Mouse (Mus musculus) midbrain, embryonic 14.5 days (tissue): ENCODE results near the gene Hcls1. TPM values are rescaled to one million over a fixed set of nuclear protein-coding genes. Genes with fewer than 3 reads are reported as not detected.

Source experiments
- ATAC-seq: fragments of 200-750 bp; cut with Nextera tagmentation; 2 replicates; pipeline ENCODE4 v1.8.0; 2017; ENCODE audit warnings: moderate number of reproducible peaks, moderate library complexity; ENCODE audit not compliant: low FRiP score, low TSS enrichment
- DNase-seq: peaks from one replicate; pipeline ENCODE4 v3.0.0-alpha.2; 2015
- H3K27ac ChIP-seq: fragments of 300-500 bp; sonication (generic); replicated peaks from 2 replicates; pipeline ENCODE4 v1.5.1; 2014; ENCODE audit warnings: mild to moderate bottlenecking, low read depth, low read length, moderate library complexity
- H3K27me3 ChIP-seq: fragments of 300-500 bp; sonication (generic); 2 replicates; pipeline ENCODE4 v1.6.1; 2014; ENCODE audit warnings: low read length, control low read depth, mixed read lengths; ENCODE audit not compliant: control insufficient read depth, insufficient read depth
- H3K36me3 ChIP-seq: fragments of 300-500 bp; sonication (generic); 2 replicates; pipeline ENCODE4 v1.6.1; 2014; ENCODE audit warnings: low read length, control low read depth; ENCODE audit not compliant: control insufficient read depth, insufficient read depth
- H3K4me1 ChIP-seq: fragments of 300-500 bp; sonication (generic); 2 replicates; pipeline ENCODE4 v1.6.1; 2014; ENCODE audit warnings: mild to moderate bottlenecking, antibody characterized with exemption, low read length, control low read depth; ENCODE audit not compliant: control insufficient read depth, insufficient read depth
- H3K4me2 ChIP-seq: fragments of 300-500 bp; sonication (generic); 2 replicates; pipeline ENCODE4 v1.6.1; 2014; ENCODE audit warnings: mild to moderate bottlenecking, low read length, moderate library complexity
- H3K4me3 ChIP-seq: fragments of 300-500 bp; sonication (generic); replicated peaks from 2 replicates; pipeline ENCODE4 v1.5.1; 2014; ENCODE audit warnings: low read depth, low read length
- H3K9ac ChIP-seq: fragments of 300-500 bp; sonication (generic); replicated peaks from 2 replicates; pipeline ENCODE4 v1.6.1; 2014; ENCODE audit warnings: mild to moderate bottlenecking, low read length, moderate library complexity
- H3K9me3 ChIP-seq: fragments of 300-500 bp; sonication (generic); 2 replicates; pipeline ENCODE4 v1.6.1; 2016; ENCODE audit warnings: low read length, control low read depth, mixed read lengths; ENCODE audit not compliant: control insufficient read depth
- WGBS: fragments of 180-500 bp; shearing (Covaris S2); extraction: QIAGEN DNeasy Blood & Tissue Kit; methylation state at CpG from one replicate; pipeline ENCODE4 v1.1.7; 2014; 5-methylcytosine and 5-hydroxymethylcytosine counted together
- polyA plus RNA-seq: library from polyadenylated mRNA; unstranded; fragments of >200 nt; fragmentation: Nextera tagmentation; extraction: Ambion mirVana; gene quantifications from 2 replicates; pipeline ENCODE4 v1.2.1, GENCODE M21; 2014

Hcls1 gene
- polyA plus RNA-seq, 1 experiment from 2014 or later, result 1.3 TPM

GRCm38 (mm10) chr16:36912311-36912710, 22.5 kb upstream of the Hcls1 start:
- H3K9ac ChIP-seq, result no peak overlapping the region
- 94% methylated on average over 13 of the region's 13 CpGs for WGBS
- H3K36me3 ChIP-seq, result peaks cover 81% of the 10 kb centered on the region
- H3K4me3 ChIP-seq, result no peak overlapping the region
- H3K27ac ChIP-seq, result no peak overlapping the region
- no peaks in the 10 kb centered on the region for H3K9me3 ChIP-seq
- DNase-seq (no peak), ATAC-seq (no peak)
- H3K27me3 ChIP-seq, result no peaks in the 10 kb centered on the region
- H3K4me1 ChIP-seq, result no peaks in the 10 kb centered on the region
- no peak overlapping the region for H3K4me2 ChIP-seq

- H3K4me3 ChIP-seq, result no peak overlapping the region
- DNase-seq (no peak), ATAC-seq (no peak)
- peaks cover 82% of the 10 kb centered on the region for H3K36me3 ChIP-seq
- H3K9ac ChIP-seq, result no peak overlapping the region
- no peaks in the 10 kb centered on the region for H3K27me3 ChIP-seq
- H3K4me1 ChIP-seq, result no peaks in the 10 kb centered on the region
- WGBS, result 93% methylated on average over 5 of the region's 5 CpGs
- no peak overlapping the region for H3K27ac ChIP-seq
- H3K9me3 ChIP-seq, result no peaks in the 10 kb centered on the region
- no peak overlapping the region for H3K4me2 ChIP-seq
These were observed 20.6 kb upstream of the Hcls1 start for GRCm38 (mm10) chr16:36914195-36914594.

GRCm38 (mm10) chr16:36918505-36918904, 16.3 kb upstream of the Hcls1 start:
- ATAC-seq, result no peak
- Histone ChIP-seq H3K9me3 (no peaks in the 10 kb centered on the region), H3K4me1 (no peaks in the 10 kb centered on the region), H3K27me3 (no peaks in the 10 kb centered on the region), H3K4me2 (no peak overlapping the region), H3K4me3 (no peak overlapping the region), H3K9ac (no peak overlapping the region), H3K27ac (no peak overlapping the region), H3K36me3 (peaks cover 74% of the 10 kb centered on the region)
- no peak for DNase-seq
- 94% methylated on average over 10 of the region's 10 CpGs for WGBS

- peaks cover 63% of the 10 kb centered on the region for H3K36me3 ChIP-seq
- no peak overlapping the region for H3K27ac ChIP-seq
- no peaks in the 10 kb centered on the region for H3K4me1 ChIP-seq
- no peak overlapping the region for H3K4me3 ChIP-seq
- ATAC-seq (no peak), DNase-seq (no peak)
- H3K4me2 ChIP-seq, result no peak overlapping the region
- WGBS, result 92% methylated on average over 3 of the region's 3 CpGs
- no peaks in the 10 kb centered on the region for H3K9me3 ChIP-seq
- no peaks in the 10 kb centered on the region for H3K27me3 ChIP-seq
- H3K9ac ChIP-seq, result no peak overlapping the region
These were observed 14.4 kb upstream of the Hcls1 start for GRCm38 (mm10) chr16:36920410-36920809.

GRCm38 (mm10) chr16:36921067-36921613, 13.6 kb upstream of the Hcls1 start:
- Histone ChIP-seq H3K27me3 (no peaks in the 10 kb centered on the region), H3K4me3 (no peak overlapping the region), H3K27ac (no peak overlapping the region), H3K4me1 (no peaks in the 10 kb centered on the region), H3K9ac (no peak overlapping the region), H3K9me3 (no peaks in the 10 kb centered on the region), H3K4me2 (no peak overlapping the region), H3K36me3 (peaks cover 63% of the 10 kb centered on the region)
- DNase-seq (no peak), ATAC-seq (no peak)
- 93% methylated on average over 8 of the region's 8 CpGs for WGBS

GRCm38 (mm10) chr16:36921980-36922379, 12.8 kb upstream of the Hcls1 start:
- H3K36me3 ChIP-seq, result peaks cover 64% of the 10 kb centered on the region
- no peak overlapping the region for H3K4me3 ChIP-seq
- WGBS, result 95% methylated on average over 6 of the region's 6 CpGs
- no peaks in the 10 kb centered on the region for H3K4me1 ChIP-seq
- H3K27ac ChIP-seq, result no peak overlapping the region
- DNase-seq (no peak), ATAC-seq (no peak)
- H3K9me3 ChIP-seq, result no peaks in the 10 kb centered on the region
- H3K4me2 ChIP-seq, result no peak overlapping the region
- H3K9ac ChIP-seq, result no peak overlapping the region
- H3K27me3 ChIP-seq, result no peaks in the 10 kb centered on the region

- ATAC-seq (no peak), DNase-seq (no peak)
- Histone ChIP-seq H3K36me3 (peaks cover 71% of the 10 kb centered on the region), H3K9me3 (no peaks in the 10 kb centered on the region), H3K4me1 (no peaks in the 10 kb centered on the region), H3K4me2 (no peak overlapping the region), H3K27ac (no peak overlapping the region), H3K9ac (no peak overlapping the region), H3K27me3 (no peaks in the 10 kb centered on the region), H3K4me3 (no peak overlapping the region)
- WGBS, result 95% methylated on average over 8 of the region's 8 CpGs
These were observed 10.5 kb upstream of the Hcls1 start for GRCm38 (mm10) chr16:36924312-36924711.

GRCm38 (mm10) chr16:36925351-36925750, 9.4 kb upstream of the Hcls1 start:
- Histone ChIP-seq H3K27me3 (no peaks in the 10 kb centered on the region), H3K36me3 (peaks cover 71% of the 10 kb centered on the region), H3K4me1 (no peaks in the 10 kb centered on the region), H3K4me2 (no peak overlapping the region), H3K4me3 (no peak overlapping the region), H3K9me3 (no peaks in the 10 kb centered on the region), H3K27ac (no peak overlapping the region), H3K9ac (no peak overlapping the region)
- 97% methylated on average over 6 of the region's 6 CpGs for WGBS
- DNase-seq (no peak), ATAC-seq (no peak)

GRCm38 (mm10) chr16:36925797-36926196, 9.0 kb upstream of the Hcls1 start:
- ATAC-seq (no peak), DNase-seq (no peak)
- Histone ChIP-seq H3K9me3 (no peaks in the 10 kb centered on the region), H3K36me3 (peaks cover 71% of the 10 kb centered on the region), H3K4me3 (no peak overlapping the region), H3K27ac (no peak overlapping the region), H3K9ac (no peak overlapping the region), H3K27me3 (no peaks in the 10 kb centered on the region), H3K4me2 (no peak overlapping the region), H3K4me1 (no peaks in the 10 kb centered on the region)
- WGBS, result 86% methylated on average over 6 of the region's 6 CpGs
